Mouse (Mus musculus) gastrocnemius, postnatal 4 days (tissue): Measurements from ENCODE around the gene Rad9b. TPM values are rescaled to one million over a fixed set of nuclear protein-coding genes. Genes with fewer than 3 reads are reported as not detected.

ENCODE experiments used
- DNase-seq, 2 experiments: peaks; one replicate each; pipeline ENCODE4 v3.0.0; 2021 to 2022; ENCODE audit warnings: low spot score in 2 of 2, mixed read lengths in 2 of 2
- total RNA-seq, 2 experiments: library from RNA; stranded (reverse); gene quantifications; 2 replicates each; pipeline ENCODE4 v1.2.3; 2021

Gene Rad9b
- total RNA-seq, 2 experiments from 2014 or later, result 3.6 to 3.8 TPM

DNA sequence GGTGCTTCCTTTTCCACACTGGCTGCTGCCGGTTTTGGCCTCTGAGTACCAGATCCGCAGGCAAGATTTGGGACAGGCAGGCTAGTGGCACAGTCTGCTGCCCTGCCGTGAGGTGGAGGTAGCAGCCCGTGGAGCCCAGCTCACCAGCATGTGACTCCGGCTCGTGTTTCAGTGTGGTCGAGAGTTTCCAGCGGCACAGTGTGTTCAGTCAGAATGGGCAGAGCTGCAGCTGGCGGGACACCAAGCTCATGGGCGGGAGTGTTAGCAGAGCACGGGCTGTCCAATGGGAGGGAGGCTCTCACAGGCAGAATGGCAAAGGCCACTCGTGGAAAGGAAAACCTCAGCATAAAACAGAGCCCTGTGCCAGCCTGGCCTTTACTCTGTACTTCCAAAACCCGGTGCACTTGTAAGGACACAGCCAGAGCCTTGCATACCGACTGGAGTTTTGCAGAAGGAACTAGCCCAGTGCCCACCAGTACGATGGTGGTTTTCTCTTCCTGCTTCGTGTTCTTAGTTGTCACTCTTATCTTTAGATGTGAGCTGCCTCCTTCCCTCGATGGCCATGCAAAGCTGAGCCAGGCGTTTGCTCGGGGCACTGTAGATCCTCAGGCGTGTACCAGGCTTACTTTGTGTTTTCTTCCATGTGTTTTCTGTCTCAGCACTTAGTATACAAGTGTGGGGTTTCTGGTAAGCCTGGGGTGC is 38.9 kb downstream of the Rad9b start:
- peak; percentile 65 to 88 for DNase-seq

DNA sequence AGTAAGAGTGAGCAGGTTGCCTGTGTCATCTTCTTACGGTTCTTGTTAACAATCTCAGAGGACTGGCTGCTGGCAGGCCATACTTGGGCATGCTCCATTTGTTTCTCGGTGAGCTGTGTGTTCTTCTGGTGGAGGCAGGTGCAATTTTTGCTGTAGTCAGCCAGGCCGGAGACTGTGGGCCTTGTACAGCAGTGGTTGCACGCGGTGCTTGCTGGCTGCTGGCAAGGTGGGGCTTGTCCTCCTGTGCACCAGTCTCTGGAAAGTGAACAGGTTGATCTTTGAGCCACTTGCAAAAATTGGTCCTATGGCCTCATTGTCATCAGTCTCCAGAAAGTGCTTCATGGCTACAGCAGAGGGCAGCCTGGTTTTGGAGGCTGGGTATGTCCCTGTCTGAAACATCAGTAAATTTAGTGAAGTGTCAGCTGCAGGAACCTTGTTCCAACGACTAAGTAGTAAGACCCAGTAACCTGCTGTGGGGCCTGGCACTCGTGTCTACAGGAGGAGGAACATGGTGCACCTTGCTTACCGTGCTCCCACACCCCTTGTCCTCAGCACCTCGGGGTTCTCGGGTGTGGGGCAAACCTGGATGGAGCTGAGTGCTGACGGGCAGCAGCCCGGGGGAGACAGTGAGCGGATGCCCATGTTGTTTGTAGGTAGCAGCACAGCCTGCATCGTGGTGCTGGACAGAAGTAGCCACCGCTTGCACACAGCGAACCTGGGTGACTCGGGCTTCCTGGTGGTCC is 40.9 kb downstream of the Rad9b start:
- no peak for DNase-seq

DNA sequence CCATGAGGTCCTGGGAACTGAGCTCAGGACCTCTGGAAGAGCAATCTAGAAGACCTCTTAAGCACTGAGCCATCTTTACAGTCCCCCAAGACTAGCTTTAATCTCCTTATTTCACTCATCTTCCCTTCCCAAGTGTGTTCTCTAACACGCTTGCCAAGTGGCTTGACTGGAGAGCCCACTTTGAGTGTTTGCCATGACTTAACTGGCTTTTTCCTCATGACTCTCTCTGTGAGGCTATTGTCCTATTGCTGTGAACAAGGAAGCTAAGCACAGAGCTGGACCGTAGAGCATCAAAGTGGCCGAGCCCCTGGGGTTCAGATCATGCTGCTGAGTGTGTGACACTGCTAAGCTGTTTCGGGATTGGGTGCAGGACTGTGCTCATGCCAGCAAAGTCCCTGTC is 41.7 kb downstream of the Rad9b start:
- DNase-seq, result no peak

DNA sequence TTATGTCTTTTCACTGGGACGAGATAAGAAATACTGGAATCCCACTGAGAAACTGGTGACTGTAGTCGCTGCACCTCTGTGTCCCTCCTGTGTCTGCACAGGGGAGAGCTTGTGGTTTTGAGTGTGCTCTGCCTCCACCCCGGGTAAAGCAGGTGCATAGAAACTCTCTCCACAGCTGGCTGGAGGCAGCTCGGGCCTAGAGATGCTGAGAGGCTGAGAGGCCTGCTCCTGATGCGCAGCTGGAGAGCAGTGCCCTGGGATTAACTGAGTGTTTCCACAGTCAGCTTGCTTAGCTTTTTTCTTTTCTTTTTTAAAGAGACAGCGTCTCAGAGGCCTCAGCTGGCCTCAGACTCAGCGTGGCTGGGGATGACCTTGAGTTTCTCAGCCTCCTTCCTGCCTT is 42.3 kb downstream of the Rad9b start:
- no peak for DNase-seq

DNA sequence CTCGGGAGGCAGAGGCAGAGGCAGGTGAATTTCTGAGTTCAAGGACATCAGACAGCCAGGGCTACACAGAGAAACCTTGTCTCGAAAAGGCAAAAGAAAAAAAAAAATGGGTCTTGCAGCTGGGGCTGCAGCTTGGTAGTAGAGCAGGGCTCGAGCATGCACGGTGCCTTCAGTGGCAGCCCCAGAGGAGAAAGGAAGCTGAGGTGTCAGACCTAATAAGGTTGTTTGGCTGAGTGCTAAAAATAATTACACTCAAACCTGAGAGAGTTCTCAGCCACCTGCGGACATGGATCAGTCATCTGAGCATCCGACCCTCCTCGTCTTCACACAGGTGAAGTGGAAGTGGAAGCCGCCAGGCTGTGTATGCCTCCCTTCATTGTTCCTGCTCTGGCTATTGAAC is 43.3 kb downstream of the Rad9b start:
- DNase-seq, result no peak

DNA sequence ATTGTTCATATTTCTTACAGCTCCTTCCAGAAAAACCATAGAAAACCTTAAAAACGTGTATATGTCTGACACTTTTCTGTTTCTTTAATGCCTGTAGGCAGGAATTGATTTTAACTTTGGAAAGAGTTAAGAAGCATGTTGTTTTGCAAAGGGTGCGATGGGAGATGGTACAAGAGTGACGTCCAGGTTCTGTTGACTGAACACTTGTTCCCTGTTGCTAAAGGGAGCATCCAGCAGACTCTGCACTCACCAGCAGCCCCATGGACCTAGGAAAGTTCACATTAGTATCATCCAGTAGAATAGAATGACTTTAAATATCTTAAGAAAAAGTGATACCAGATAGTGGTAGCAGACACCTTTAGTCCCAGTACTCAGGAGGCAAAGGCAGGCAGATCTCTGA is 47.5 kb downstream of the Rad9b start:
- no peak for DNase-seq

DNA sequence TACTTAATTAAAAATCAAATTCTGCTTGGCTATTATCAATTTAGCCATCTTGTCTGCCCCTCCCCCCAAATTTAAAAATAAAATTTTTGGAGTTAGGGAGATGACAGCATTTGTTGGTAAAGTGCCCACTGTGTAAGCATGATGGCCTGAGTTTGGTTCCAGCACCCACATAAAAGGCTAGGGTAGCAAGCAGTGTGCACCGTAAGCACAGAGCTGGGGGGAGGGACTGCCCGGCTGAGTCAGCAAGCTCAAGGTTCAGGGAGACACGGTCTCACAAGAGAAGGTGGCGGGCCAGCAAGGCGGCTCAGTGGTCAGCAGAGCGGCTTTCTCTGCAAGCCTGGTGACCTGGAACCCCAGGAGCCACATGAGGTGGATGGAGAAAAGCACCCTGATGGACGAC is 48.6 kb downstream of the Rad9b start:
- no peak for DNase-seq

DNA sequence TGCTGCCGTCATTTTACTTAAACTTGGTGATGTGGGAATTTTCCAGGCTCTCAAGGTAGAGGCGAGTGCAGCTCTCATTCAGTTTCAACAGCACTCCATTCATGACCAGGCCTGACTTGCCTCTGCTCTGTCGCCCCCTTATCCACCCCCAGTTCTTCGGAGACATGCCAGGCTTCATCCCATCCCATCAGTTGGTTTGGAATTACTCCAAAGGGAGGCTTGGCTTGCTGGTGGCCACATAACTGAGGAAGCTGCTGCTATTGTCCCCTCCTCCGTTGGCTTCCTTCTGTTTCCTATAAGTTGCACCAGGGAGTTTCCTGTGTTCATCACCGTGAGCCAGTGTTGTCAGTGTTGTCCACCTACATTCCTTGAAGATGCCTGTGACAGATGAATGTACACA is 49.5 kb downstream of the Rad9b start:
- no peak for DNase-seq

DNA sequence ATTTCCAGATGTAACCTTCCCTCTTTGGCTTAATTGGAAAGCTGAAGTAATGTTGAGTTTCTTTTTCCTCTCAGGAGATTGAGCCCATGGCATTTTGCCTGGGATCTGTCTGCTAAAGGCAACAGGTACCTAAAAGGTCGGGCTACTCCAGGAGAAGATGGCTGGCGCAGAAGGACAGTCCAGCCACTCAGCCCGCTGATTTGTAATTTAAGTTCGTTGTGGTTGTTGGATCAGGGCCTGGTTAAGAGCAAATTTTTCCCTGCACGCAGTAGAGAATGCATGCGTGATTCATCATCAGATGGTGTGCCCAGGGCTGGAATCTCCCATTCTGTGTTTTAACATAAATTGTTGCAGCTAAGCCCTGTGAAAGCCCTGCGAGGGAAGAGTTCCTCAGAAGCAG is 50.1 kb downstream of the Rad9b start:
- no peak for DNase-seq

DNA sequence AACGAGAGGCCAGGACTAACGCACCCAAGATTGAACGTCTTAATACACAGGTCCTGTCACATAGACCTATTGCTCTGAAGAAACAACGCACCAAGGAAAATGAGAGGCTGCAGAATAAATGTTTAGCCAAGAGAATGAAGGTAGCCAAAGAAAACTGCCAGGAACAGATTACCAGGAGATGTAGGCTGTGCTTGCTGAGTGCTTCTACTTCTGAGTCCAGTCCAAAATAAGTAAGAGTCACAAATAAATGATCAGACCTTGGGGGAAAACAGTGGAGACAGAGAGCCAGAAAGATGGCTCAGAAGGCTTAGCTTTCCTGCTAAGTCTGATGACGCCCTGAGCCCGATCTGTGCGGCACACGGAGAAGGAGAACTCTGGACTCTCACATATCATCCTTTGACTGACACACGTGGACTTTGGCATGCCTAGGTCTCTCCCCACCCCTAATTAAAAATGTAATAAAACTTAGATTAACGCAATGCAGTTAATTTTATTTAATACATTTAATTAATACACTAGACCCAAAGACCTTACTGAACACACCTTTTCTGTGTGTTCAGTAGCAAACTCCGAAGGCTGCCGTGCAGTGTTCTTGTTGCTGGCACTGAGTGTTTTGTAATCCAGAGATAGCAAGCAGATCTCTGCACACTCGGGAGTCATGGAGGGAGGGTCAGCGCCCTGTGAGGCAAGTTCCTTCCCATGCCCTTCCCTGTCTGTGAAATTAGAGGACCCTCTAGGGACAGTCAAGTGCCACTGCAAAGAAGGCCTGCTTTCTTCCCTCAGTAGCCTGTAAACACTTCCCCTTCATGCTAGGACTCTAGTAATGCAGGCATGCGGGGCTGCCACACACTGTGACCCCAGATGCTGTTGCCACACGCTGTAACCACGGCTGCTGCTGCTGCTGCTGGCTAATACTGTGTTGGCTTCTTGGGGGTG is 51.0 kb downstream of the Rad9b start:
- DNase-seq, result no peak

DNA sequence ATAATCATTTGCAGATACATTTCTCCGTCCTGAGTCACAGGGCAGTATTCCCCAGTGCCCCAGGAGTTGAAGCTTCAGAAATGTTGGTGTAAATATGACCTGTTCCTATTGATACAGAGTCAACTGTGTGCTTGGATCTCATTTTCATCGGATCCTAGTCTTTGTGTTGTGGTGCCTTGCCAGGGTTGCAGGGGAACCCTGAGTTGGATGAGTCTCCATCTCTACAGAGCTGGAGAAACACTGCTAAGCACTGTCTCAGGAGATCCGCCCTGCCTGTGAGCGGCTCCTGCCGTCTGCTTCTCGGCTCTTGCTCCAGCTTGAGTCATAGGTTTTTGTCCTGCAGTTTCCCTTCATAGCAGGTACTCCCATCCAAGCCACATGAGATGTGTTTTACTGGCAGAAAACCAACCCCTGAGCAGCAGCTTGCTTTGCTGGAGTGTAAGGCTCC is 53.9 kb downstream of the Rad9b start:
- DNase-seq, result no peak

DNA sequence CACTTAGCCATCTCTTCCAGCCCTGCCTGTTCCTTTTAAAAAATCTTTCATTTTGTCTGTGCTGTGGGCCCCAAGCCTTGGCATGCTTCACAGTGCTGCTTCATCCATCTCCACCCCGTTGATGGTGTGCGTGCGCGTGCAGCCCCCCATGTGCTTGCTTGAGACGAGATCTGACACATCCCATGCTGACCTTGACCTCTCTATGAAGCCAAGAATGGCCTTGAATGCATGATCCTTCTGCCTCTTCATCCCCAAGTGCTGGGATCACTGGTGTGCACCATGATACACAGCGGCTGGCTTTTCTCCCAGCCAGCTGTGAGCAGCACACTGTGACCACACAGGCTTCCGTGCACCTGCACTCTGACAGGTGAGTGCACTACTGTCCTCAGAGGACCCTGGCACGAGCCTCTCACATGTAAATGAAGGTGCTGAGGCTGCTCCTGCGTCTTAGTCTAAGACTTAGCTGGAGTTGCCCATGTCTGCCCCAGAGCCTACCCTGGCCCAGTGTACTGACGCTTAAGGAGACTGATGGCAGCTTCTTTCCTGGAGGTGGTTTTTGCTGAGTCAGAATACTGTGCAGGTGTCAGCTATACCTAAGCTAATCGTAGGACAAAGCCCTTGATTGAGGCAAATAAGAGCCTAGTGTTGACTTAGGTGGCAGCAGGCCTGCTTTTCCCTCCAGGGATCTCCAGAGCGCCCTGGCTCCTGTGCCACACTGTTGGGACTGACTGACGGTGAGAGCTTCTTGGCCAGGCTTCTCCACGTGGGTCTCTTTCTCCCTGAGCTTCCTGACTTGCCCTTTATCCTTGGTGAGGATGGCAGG is 58.7 kb downstream of the Rad9b start:
- DNase-seq, result no peak

DNA sequence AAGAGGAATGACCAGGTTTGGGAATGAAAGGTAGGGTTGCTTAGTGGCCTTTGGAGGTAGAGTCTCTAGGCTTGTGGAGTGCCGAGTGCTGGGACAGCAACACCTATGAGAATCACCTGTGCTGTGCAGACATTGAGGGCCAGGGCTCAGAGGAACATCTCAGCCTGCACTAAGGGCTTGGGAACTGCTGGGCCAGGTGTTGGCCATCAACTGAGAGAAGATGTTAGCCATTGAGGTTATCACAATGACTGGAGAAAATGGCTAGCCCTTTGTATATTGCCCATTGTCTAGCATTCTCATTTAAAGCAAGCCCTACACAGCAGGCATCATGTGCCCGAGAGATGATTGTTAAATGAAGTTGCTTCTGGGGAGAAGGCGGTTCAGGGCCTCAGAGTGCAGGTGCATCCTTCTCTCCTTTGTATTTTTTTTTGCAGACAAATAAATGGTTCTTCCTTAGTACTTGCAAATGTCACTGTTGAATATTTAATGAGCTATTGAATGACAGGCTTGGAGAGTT is 59.8 kb downstream of the Rad9b start:
- no peak for DNase-seq

DNA sequence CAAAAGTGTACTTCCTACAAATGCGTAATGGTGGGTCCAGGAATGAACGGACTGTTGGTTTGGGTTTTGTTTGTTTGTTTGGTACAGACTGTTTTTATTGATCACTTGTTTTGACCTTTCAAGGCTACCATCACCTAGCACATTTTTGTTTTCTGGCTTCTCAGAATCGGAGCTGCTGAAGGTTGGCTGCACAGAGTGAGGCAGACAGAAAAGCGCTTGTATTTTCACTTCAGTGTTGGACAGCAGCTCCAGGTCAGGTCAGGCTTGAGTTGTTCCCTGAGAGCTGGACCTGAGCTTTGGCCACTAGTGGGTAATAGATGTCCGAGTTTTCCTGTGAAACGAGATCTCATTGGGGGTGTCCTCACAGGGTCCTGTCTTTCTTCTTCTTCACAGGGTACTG is 60.9 kb downstream of the Rad9b start:
- no peak for DNase-seq

DNA sequence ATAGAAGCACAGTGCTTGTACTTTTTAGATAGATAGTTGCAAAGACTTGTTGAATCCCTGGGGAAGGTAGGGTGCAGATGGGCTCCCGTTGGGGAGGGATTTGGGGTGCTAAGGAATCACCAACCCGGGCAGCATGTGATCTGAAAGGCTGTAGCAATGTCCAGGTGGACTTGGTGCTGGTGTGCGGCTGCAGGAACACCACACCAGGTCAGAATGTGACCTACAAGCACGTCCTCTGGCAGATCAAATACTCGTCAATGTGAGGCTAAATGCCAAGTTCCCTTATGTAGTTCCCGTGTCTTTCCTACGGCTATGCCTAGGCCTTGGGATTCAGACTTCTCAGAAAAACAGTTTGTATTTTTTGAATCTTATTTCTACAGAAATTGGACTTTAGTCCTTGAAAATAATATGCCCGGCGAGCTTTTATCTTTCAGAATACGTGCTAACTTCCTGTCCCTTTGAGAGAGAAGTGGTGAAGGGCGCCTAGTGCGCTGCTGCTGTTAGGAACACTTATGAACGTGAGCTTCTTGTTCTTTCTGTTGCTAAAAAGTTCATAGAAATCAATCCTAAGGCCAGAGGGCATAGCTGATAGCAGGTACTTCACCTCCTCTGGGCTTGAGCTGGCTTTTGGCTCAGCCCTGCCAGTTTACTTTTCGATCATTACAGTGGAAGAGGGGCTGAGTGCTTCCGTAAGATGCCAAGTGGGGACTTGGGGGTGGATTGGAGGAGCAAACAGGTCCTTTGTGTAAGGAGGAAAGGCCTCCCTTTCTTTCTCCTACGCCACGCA is 62.3 kb downstream of the Rad9b start:
- no peak for DNase-seq

DNA sequence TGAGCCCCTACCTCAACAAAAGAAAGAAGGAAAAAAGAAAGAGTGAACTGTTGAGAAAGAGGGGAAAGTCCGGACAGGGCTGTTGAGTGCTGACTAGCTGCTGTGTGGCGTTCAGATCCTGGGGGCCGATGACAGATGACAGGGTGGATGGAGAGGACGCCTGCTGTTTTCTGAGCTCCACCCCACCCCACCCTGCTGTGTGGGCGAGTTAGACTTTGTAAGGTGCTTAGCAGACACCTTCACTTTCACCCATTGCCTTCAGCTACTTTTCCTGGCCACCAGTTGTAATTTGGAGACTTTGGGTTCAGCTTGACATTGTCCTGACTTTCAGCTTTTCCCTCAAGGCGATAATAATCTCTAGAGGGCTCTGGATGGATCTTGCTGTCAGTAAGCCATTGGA is 62.9 kb downstream of the Rad9b start:
- no peak for DNase-seq

DNA sequence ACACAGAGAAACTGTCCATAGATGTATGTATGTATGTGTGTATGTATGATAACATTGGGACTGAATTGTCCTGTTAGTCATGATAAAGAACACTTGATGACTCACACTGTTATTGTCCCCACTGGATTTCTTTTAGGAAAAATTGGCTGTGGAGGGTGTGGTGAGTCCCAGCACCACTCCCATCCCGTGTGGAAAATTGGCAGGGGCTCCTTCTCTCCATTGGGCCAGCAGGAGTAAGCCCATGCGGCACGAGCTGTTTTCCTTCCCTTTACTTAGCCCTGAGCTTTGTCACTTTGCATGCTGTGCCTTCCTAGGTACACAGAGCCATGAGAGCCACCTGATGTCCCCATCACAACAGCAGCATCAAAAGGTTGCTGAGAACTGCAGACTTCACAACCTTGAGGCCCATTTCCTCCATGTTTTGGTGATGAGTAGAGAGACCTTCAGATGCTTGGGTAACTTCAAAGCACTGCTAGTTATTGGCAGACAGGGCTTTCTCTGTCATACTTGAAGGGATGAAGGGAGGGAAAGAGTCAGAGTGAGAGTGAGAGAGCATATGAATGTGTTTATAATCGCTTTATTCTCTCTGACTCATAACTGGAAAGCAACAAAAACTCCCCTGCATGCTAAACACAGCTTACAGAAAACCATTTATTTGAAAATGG is 65.8 kb downstream of the Rad9b start:
- no peak for DNase-seq

DNA sequence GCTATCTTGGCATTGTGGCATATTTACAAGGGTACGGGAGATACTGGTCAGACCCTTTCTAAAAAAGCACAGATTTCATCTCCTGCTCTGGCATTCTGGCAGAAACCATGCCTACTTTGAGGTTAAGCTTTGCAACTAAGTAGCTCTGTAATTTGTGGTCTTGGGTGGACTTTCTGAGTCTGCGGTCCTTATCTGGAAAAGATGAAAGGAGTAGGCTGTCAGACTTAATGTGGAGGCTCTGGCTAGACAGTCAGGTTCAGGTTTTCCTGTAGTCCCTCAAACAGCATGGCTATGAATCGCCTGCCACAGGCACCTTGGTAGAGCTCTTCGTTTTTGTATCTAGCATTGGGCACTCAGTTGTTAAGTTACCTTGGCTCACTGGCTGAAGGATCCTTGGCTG is 67.0 kb downstream of the Rad9b start:
- DNase-seq, result no peak

DNA sequence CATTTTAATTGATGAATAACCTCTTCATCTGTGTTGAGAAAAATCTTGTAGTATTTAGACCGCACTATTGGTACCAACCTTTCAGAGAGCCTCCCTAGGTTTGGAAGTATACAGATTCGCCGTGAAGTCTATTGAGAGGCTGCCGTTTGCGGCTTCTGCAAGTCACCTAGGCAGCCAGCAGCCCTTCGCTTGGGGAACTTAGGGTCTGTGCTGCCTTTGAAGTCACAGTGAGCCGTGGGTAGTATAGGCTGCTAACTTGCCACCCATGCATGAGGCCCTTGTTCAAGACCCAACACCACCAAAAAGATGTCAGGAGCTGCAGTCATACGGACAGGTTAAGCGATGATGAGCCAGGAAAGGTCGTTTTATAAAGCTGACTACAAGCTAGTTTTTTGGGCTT is 67.8 kb downstream of the Rad9b start:
- DNase-seq, result no peak
